8 mouse cellular contexts compared by ENCODE assay signal in genomic region chr2:69885451-69886305, GRCm38 (mm10). TPM values are rescaled to one million over a fixed set of nuclear protein-coding genes. Genes with fewer than 3 reads are reported as not detected.
DNase-seq lines count a peak whose midpoint lies in the region; ATAC-seq and TF ChIP-seq lines count a peak whose summit lies in the region.

Gene Mettl5 (minus strand): TSS chr2:69885615.

- H3K36me3 ChIP-seq in forebrain, embryonic 13.5 days (ENCODE audit: poor library complexity, severe bottlenecking) = no peaks in the 10 kb centered on the region
- H3K36me3 ChIP-seq in liver, embryonic 15.5 days (replicated peaks) = 0 out of 2 replicates have a peak, but pooled peaks cover 3% of the 10 kb centered on the region
- no peaks in the 10 kb centered on the region for H3K36me3 ChIP-seq in neural tube, embryonic 12.5 days
- no peaks in the 10 kb centered on the region for H3K36me3 ChIP-seq in stomach, postnatal 0 days (ENCODE audit: control insufficient read depth, insufficient read depth, low read length)

- peak within 1 kb of the TSS; percentile 73 for H3K4me2 ChIP-seq in forebrain, embryonic 13.5 days
- peak within 1 kb of the TSS; percentile 78 for H3K4me2 ChIP-seq in liver, embryonic 15.5 days
- H3K4me2 ChIP-seq in neural tube, embryonic 12.5 days (replicated peaks) = peak within 1 kb of the TSS; percentile 76
- H3K4me2 ChIP-seq in stomach, postnatal 0 days (replicated peaks; ENCODE audit: low read depth) = peak within 1 kb of the TSS; percentile 48

- TF ChIP-seq CTCF in stomach, postnatal 0 days (IDR thresholded peaks at IDR 0.05; ENCODE audit: low read depth) = peak; percentile 80

- H3K4me1 ChIP-seq in forebrain, embryonic 13.5 days = peaks cover 12% of the 10 kb centered on the region
- peaks cover 20% of the 10 kb centered on the region for H3K4me1 ChIP-seq in liver, embryonic 15.5 days (replicated peaks)
- no peaks in the 10 kb centered on the region for H3K4me1 ChIP-seq in neural tube, embryonic 12.5 days
- H3K4me1 ChIP-seq in stomach, postnatal 0 days (replicated peaks; ENCODE audit: control insufficient read depth, insufficient read depth) = no peaks in the 10 kb centered on the region

- no peaks in the 10 kb centered on the region for H3K9me3 ChIP-seq in forebrain, embryonic 13.5 days (replicated peaks)
- H3K9me3 ChIP-seq in liver, embryonic 15.5 days (replicated peaks) = no peaks in the 10 kb centered on the region
- no peaks in the 10 kb centered on the region for H3K9me3 ChIP-seq in neural tube, embryonic 12.5 days
- no peaks in the 10 kb centered on the region for H3K9me3 ChIP-seq in stomach, postnatal 0 days (ENCODE audit: control insufficient read depth, low read length)

- TF ChIP-seq EP300 in stomach, postnatal 0 days (optimal IDR thresholded peaks at IDR 0.05) = no peak

- peak; percentile 96 for ATAC-seq in cerebellum, adult (ENCODE audit: insufficient number of reproducible peaks, low FRiP score, low TSS enrichment)
- peak; percentile 97 for ATAC-seq in forebrain, embryonic 13.5 days
- ATAC-seq in liver, embryonic 15.5 days (ENCODE audit: insufficient read depth) = peak; percentile 98
- ATAC-seq in neural tube, embryonic 12.5 days (ENCODE audit: low FRiP score, low read depth) = peak; percentile 94
- ATAC-seq in stomach, postnatal 0 days (ENCODE audit: low FRiP score, low TSS enrichment) = peak; percentile 98

- peak within 1 kb of the TSS; percentile 56 for H3K4me3 ChIP-seq in forebrain, embryonic 13.5 days
- peak within 1 kb of the TSS; percentile 82 for H3K4me3 ChIP-seq in liver, embryonic 15.5 days (replicated peaks)
- H3K4me3 ChIP-seq in neural tube, embryonic 12.5 days = peak within 1 kb of the TSS; percentile 56
- peak within 1 kb of the TSS; percentile 45 for H3K4me3 ChIP-seq in stomach, postnatal 0 days (ENCODE audit: low read depth, low read length)

- H3K27me3 ChIP-seq in forebrain, embryonic 13.5 days = no peaks in the 10 kb centered on the region
- no peaks in the 10 kb centered on the region for H3K27me3 ChIP-seq in liver, embryonic 15.5 days
- H3K27me3 ChIP-seq in neural tube, embryonic 12.5 days (replicated peaks) = no peaks in the 10 kb centered on the region
- H3K27me3 ChIP-seq in stomach, postnatal 0 days (ENCODE audit: control insufficient read depth, insufficient read depth, low read length) = no peaks in the 10 kb centered on the region

- 2% methylated on average over 45 of the region's 45 CpGs for WGBS in forebrain, embryonic 13.5 days
- under 1% methylated on average over 45 of the region's 45 CpGs for WGBS in liver, embryonic 15.5 days (ENCODE audit: insufficient replicate concordance)
- WGBS in neural tube, embryonic 12.5 days = 3% methylated on average over 45 of the region's 45 CpGs
- WGBS in stomach, postnatal 0 days = 2% methylated on average over 45 of the region's 45 CpGs

- DNase-seq in ES-CJ7 (ENCODE audit: low read depth, low spot score) = peak; percentile 87
- peak; percentile 91 to 93 for DNase-seq in heart, postnatal 10 days
- peak; percentile 93 to 96 for DNase-seq in kidney, postnatal 4 days
- peak; percentile 93 for DNase-seq in stomach, postnatal 0 days (ENCODE audit: low spot score)

- intact Hi-C loops in heart, postnatal 10 days (cut with DNase I) = loop anchor here (2.0 to 5.0 kb wide), 3 partner anchors 23 to 163 kb away; partner anchors contain the start of gene Ppig

- H3K9ac ChIP-seq in forebrain, embryonic 13.5 days = peak within 1 kb of the TSS; percentile 80
- H3K9ac ChIP-seq in liver, embryonic 15.5 days = peak within 1 kb of the TSS; percentile 93
- H3K9ac ChIP-seq in neural tube, embryonic 12.5 days = peak within 1 kb of the TSS; percentile 82
- peak within 1 kb of the TSS; percentile 60 for H3K9ac ChIP-seq in stomach, postnatal 0 days (ENCODE audit: low read length)

- H3K27ac ChIP-seq in forebrain, embryonic 13.5 days = no peak within 1 kb of the TSS
- H3K27ac ChIP-seq in liver, embryonic 15.5 days (replicated peaks) = peak within 1 kb of the TSS; percentile 76
- no peak within 1 kb of the TSS for H3K27ac ChIP-seq in neural tube, embryonic 12.5 days
- peak within 1 kb of the TSS; percentile 26 for H3K27ac ChIP-seq in stomach, postnatal 0 days (replicated peaks)

RNA-seq across cellular contexts. Expression of gene Mettl5, which starts in this region (rescaled TPM):
- polyA plus RNA-seq in forebrain, embryonic 13.5 days (2015; fragmentation: Nextera tagmentation; extraction: Ambion mirVana) = 36.2 and 40.6 TPM in 2 replicates
- 10 to 100 TPM; 19.0 to 20.6 TPM for total RNA-seq in heart, postnatal 10 days (2021)
- polyA plus RNA-seq in liver, embryonic 15.5 days (2015; fragmentation: Nextera tagmentation; extraction: Ambion mirVana) = 24.1 and 29.1 TPM in 2 replicates
- 30.6 and 36.2 TPM in 2 replicates for polyA plus RNA-seq in neural tube, embryonic 12.5 days (2016; fragmentation: Nextera tagmentation; extraction: Ambion mirVana)
- 29.4 and 32.0 TPM in 2 replicates for polyA plus RNA-seq in stomach, postnatal 0 days (2015; fragmentation: Nextera tagmentation; extraction: Ambion mirVana)

Comparison
In these comparisons a context has a peak if more than half of its experiments do, and no peak if none do; other contexts are left out.
1. H3K27ac ChIP-seq: peak in liver, embryonic 15.5 days (single experiment) and stomach, postnatal 0 days (single experiment); none in forebrain, embryonic 13.5 days (single experiment) and neural tube, embryonic 12.5 days (single experiment).
2. Peak in every context shown above with its lines, with median percentiles within 50 percentile points of each other: DNase-seq, ATAC-seq, H3K4me2 ChIP-seq, H3K4me3 ChIP-seq and H3K9ac ChIP-seq.